Mouse (Mus musculus) ES-E14 (cell line): ENCODE results near the gene Il10ra.

Experiments used
- CHD2 ChIP-seq: IDR thresholded peaks from 2 replicates; pipeline ENCODE4 v1.6.1; 2014; ENCODE audit warnings: mild to moderate bottlenecking, low read depth, low read length, inconsistent platforms
- HCFC1 ChIP-seq: IDR thresholded peaks from 2 replicates; pipeline ENCODE4 v1.6.1; 2012; ENCODE audit warnings: low read length, inconsistent platforms, borderline replicate concordance; ENCODE audit not compliant: insufficient read depth
- MAFK ChIP-seq: IDR thresholded peaks from 2 replicates; pipeline ENCODE4 v1.6.1; 2014; ENCODE audit warnings: mild to moderate bottlenecking, low read depth, low read length, inconsistent platforms; ENCODE audit not compliant: insufficient read depth
- ZC3H11A ChIP-seq: IDR thresholded peaks from 2 replicates; pipeline ENCODE4 v1.6.1; 2012; ENCODE audit warnings: low read depth, mild to moderate bottlenecking, inconsistent platforms, low read length, borderline replicate concordance
- ZNF384 ChIP-seq: IDR thresholded peaks from 2 replicates; pipeline ENCODE4 v1.6.1; 2012; ENCODE audit warnings: low read depth, low read length, inconsistent platforms

DNA sequence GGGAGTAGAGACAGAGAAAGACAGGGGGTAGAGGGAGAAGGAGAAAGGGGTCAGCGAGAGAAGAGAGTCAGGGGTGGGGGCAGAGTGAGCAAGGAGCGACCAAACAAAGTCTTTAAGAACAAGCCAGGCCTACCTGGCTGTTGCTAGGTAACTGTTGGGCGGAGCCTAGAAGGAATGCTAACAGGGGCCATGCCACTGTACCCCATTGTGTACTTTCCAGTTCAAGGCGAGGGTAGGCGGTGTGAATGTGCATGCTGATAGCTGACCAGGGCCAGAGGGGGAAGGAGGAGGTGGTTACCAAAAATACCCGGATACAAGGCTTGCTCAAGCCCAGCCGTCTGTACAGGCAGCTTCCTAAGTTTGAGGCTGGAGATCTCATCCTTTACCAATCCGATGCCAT, 32.8 kb upstream of the Il10ra start:
- no peak for TF ChIP-seq HCFC1
- TF ChIP-seq CHD2: no peak
- TF ChIP-seq ZC3H11A: no peak
- TF ChIP-seq MAFK: no peak
- TF ChIP-seq ZNF384: no peak
